Mouse (Mus musculus): ENCODE results near the gene Gstp2.

The Gstp2 gene

GRCm38 (mm10) chr19:4003112-4003511 lies 42.7 kb downstream of the Gstp2 start, which contains the start of gene Doc2g:
Doc2g (plus strand) TSS chr19:4003313.
- Histone ChIP-seq H3K36me3 (ENCODE audit: insufficient read depth, low read length) (peaks cover 40% of the 10 kb centered on the region), H3K4me1 (replicated peaks; ENCODE audit: low read depth, low read length) (peaks cover 69% of the 10 kb centered on the region), H3K4me3 (replicated peaks; ENCODE audit: low read length) (peak within 1 kb of the TSS; percentile 72), H3K9me3 (ENCODE audit: low read length) (no peaks in the 10 kb centered on the region), H3K27me3 (ENCODE audit: insufficient read depth, low read length) (no peaks in the 10 kb centered on the region; the same call in 1 of the 2 replicates)
- TF ChIP-seq CTCF (conservative IDR thresholded peaks at IDR 0.05; ENCODE audit: low read length) (no peak), NANOG (IDR thresholded peaks at IDR 0.05; ENCODE audit: borderline replicate concordance, low read length) (no peak), POU5F1 (IDR thresholded peaks at IDR 0.05; ENCODE audit: borderline replicate concordance, low read length) (no peak)

- Histone ChIP-seq H3K27me3 (ENCODE audit: insufficient read depth, low read length) (no peaks in the 10 kb centered on the region; the same call in 1 of the 2 replicates), H3K4me3 (replicated peaks; ENCODE audit: low read length) (peak overlapping the region; percentile 95; the same call in 1 of the 2 replicates), H3K4me1 (replicated peaks; ENCODE audit: low read depth, low read length) (peaks cover 75% of the 10 kb centered on the region), H3K36me3 (ENCODE audit: insufficient read depth, low read length) (peaks cover 27% of the 10 kb centered on the region), H3K9me3 (ENCODE audit: low read length) (no peaks in the 10 kb centered on the region)
- TF ChIP-seq POU5F1 (IDR thresholded peaks at IDR 0.05; ENCODE audit: borderline replicate concordance, low read length) (no peak), CTCF (conservative IDR thresholded peaks at IDR 0.05; ENCODE audit: low read length) (no peak), NANOG (IDR thresholded peaks at IDR 0.05; ENCODE audit: borderline replicate concordance, low read length) (no peak)
Measured at GRCm38 (mm10) chr19:4001752-4002151, 44.1 kb downstream of the Gstp2 start.

GRCm38 (mm10) chr19:4000949-4001525 lies 44.8 kb downstream of the Gstp2 start:
- Histone ChIP-seq H3K9me3 (ENCODE audit: low read length) (no peaks in the 10 kb centered on the region), H3K4me3 (replicated peaks; ENCODE audit: low read length) (peak overlapping the region; percentile 95), H3K27me3 (ENCODE audit: insufficient read depth, low read length) (no peaks in the 10 kb centered on the region; the same call in 1 of the 2 replicates), H3K4me1 (replicated peaks; ENCODE audit: low read depth, low read length) (peaks cover 71% of the 10 kb centered on the region), H3K36me3 (ENCODE audit: insufficient read depth, low read length) (peaks cover 19% of the 10 kb centered on the region)
- TF ChIP-seq CTCF (conservative IDR thresholded peaks at IDR 0.05; ENCODE audit: low read length) (no peak), NANOG (IDR thresholded peaks at IDR 0.05; ENCODE audit: borderline replicate concordance, low read length) (no peak), POU5F1 (IDR thresholded peaks at IDR 0.05; ENCODE audit: borderline replicate concordance, low read length) (no peak)

- H3K36me3 ChIP-seq (ENCODE audit: insufficient read depth, low read length), result peaks cover 12% of the 10 kb centered on the region
- H3K27me3 ChIP-seq (ENCODE audit: insufficient read depth, low read length), result no peaks in the 10 kb centered on the region; the same call in 1 of the 2 replicates
- TF ChIP-seq NANOG (IDR thresholded peaks at IDR 0.05; ENCODE audit: borderline replicate concordance, low read length) (no peak), CTCF (conservative IDR thresholded peaks at IDR 0.05; ENCODE audit: low read length) (peak; percentile 72), POU5F1 (IDR thresholded peaks at IDR 0.05; ENCODE audit: borderline replicate concordance, low read length) (no peak)
- H3K4me3 ChIP-seq (replicated peaks; ENCODE audit: low read length), result peak within 1 kb of the TSS; percentile 95
- no peaks in the 10 kb centered on the region for H3K9me3 ChIP-seq (ENCODE audit: low read length)
- H3K4me1 ChIP-seq (replicated peaks; ENCODE audit: low read depth, low read length), result peaks cover 70% of the 10 kb centered on the region
Measured at GRCm38 (mm10) chr19:4000119-4000900, 45.5 kb downstream of the Gstp2 start, which contains the start of the genes Nudt8 and Gm49405. Nudt8 (plus strand) TSS chr19:4000580. Gm49405 (plus strand) TSS chr19:4000626.

- H3K27me3 ChIP-seq (ENCODE audit: insufficient read depth, low read length), result no peaks in the 10 kb centered on the region; the same call in 1 of the 2 replicates
- TF ChIP-seq POU5F1 (IDR thresholded peaks at IDR 0.05; ENCODE audit: borderline replicate concordance, low read length) (no peak), CTCF (conservative IDR thresholded peaks at IDR 0.05; ENCODE audit: low read length) (no peak), NANOG (IDR thresholded peaks at IDR 0.05; ENCODE audit: borderline replicate concordance, low read length) (no peak)
- H3K4me1 ChIP-seq (replicated peaks; ENCODE audit: low read depth, low read length), result peaks cover 59% of the 10 kb centered on the region
- peaks cover 5% of the 10 kb centered on the region for H3K36me3 ChIP-seq (ENCODE audit: insufficient read depth, low read length)
- peak overlapping the region; percentile 95 for H3K4me3 ChIP-seq (replicated peaks; ENCODE audit: low read length)
- no peaks in the 10 kb centered on the region for H3K9me3 ChIP-seq (ENCODE audit: low read length)
Measured at GRCm38 (mm10) chr19:3999121-3999730, 46.6 kb downstream of the Gstp2 start.

GRCm38 (mm10) chr19:3998335-3998734 lies 47.5 kb downstream of the Gstp2 start:
- Histone ChIP-seq H3K4me3 (replicated peaks; ENCODE audit: low read length) (no peak overlapping the region), H3K27me3 (ENCODE audit: insufficient read depth, low read length) (no peaks in the 10 kb centered on the region; the same call in 1 of the 2 replicates), H3K4me1 (replicated peaks; ENCODE audit: low read depth, low read length) (peaks cover 50% of the 10 kb centered on the region), H3K36me3 (ENCODE audit: insufficient read depth, low read length) (peaks cover 5% of the 10 kb centered on the region), H3K9me3 (ENCODE audit: low read length) (no peaks in the 10 kb centered on the region)
- TF ChIP-seq NANOG (IDR thresholded peaks at IDR 0.05; ENCODE audit: borderline replicate concordance, low read length) (no peak), POU5F1 (IDR thresholded peaks at IDR 0.05; ENCODE audit: borderline replicate concordance, low read length) (no peak), CTCF (conservative IDR thresholded peaks at IDR 0.05; ENCODE audit: low read length) (no peak)

- Histone ChIP-seq H3K4me1 (replicated peaks; ENCODE audit: low read depth, low read length) (peaks cover 48% of the 10 kb centered on the region), H3K9me3 (ENCODE audit: low read length) (no peaks in the 10 kb centered on the region), H3K4me3 (replicated peaks; ENCODE audit: low read length) (no peak overlapping the region), H3K27me3 (ENCODE audit: insufficient read depth, low read length) (no peaks in the 10 kb centered on the region; the same call in 1 of the 2 replicates), H3K36me3 (ENCODE audit: insufficient read depth, low read length) (peaks cover 5% of the 10 kb centered on the region)
- TF ChIP-seq NANOG (IDR thresholded peaks at IDR 0.05; ENCODE audit: borderline replicate concordance, low read length) (no peak), CTCF (conservative IDR thresholded peaks at IDR 0.05; ENCODE audit: low read length) (no peak), POU5F1 (IDR thresholded peaks at IDR 0.05; ENCODE audit: borderline replicate concordance, low read length) (no peak)
Measured at GRCm38 (mm10) chr19:3997231-3997630, 48.6 kb downstream of the Gstp2 start.

GRCm38 (mm10) chr19:3996747-3997146 lies 49.1 kb downstream of the Gstp2 start:
- TF ChIP-seq CTCF (conservative IDR thresholded peaks at IDR 0.05; ENCODE audit: low read length), result no peak
- TF ChIP-seq NANOG (IDR thresholded peaks at IDR 0.05; ENCODE audit: borderline replicate concordance, low read length), result no peak
- no peak for TF ChIP-seq POU5F1 (IDR thresholded peaks at IDR 0.05; ENCODE audit: borderline replicate concordance, low read length)
- Histone ChIP-seq H3K4me1 (replicated peaks; ENCODE audit: low read depth, low read length) (peaks cover 44% of the 10 kb centered on the region), H3K9me3 (ENCODE audit: low read length) (no peaks in the 10 kb centered on the region), H3K36me3 (ENCODE audit: insufficient read depth, low read length) (peaks cover under 1% of the 10 kb centered on the region), H3K4me3 (replicated peaks; ENCODE audit: low read length) (no peak overlapping the region), H3K27me3 (ENCODE audit: insufficient read depth, low read length) (no peaks in the 10 kb centered on the region; the same call in 1 of the 2 replicates)

Measured in E14TG2a.4 (cell line).